Mouse (Mus musculus) liver (tissue): ENCODE data around the gene Best1.
A peak's percentile ranks its signal among the peaks of the same experiment; 100 is the strongest.

Experiments used
- DNase-seq: peaks from one replicate; pipeline ENCODE4 v3.0.0-alpha.2; 2020; ENCODE audit warnings: mixed read lengths

Gene Best1

GRCm38 (mm10) chr19:10001206-10001969, at the start of gene Best1, which contains the start of gene Rab3il1:
Gene Best1, minus strand, starts transcription at chr19:10001633.
Gene Rab3il1, plus strand, starts transcription at chr19:10001669.
- no peak for DNase-seq

- DNase-seq, result no peak
Measured at GRCm38 (mm10) chr19:10050438-10050837, 49.0 kb upstream of the Best1 start.

GRCm38 (mm10) chr19:10049533-10049932, 48.1 kb upstream of the Best1 start:
- DNase-seq, result no peak

- DNase-seq, result no peak
Measured at GRCm38 (mm10) chr19:10046983-10047382, 45.5 kb upstream of the Best1 start.

DNA sequence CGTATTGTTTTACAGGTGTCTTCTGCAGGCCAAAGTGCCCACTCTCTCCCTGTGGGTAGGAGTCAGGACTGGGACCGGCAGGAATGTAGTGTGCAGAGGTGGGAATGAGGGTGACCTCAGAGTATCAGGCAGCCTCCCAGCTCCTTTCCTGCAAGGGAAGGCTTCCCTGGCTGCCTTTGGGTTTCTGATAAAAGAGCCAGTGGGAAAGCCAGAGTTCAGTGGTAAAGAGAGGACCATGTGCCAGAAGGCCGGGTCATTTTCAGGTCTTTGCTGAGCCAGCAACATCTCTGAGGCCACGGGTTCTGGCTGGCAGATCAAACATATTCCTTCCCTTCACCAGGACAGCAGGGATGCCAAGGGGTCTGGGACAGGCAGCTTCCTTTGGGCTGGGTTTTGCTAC, 44.9 kb upstream of the Best1 start:
- no peak for DNase-seq

DNA sequence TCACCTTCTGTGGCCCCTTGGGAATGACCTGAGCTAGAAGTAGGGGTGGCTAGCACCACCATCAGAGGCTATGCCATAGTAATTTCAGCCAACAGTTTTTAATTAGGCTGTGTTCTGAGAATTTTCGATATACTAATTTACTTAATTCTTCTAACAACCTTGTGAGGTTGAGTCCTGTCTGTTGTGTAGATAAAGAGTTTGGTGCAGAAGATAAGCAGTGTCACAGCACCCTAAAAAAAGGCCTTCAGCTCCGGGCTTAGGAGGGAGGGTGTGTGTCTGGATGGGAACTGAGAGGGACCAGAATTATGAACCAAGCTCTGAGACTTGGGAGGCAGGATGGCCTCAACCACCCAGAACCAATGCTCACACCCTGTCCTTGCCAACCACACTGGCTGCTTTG, 44.3 kb upstream of the Best1 start:
- DNase-seq, result no peak

- no peak for DNase-seq
Measured at GRCm38 (mm10) chr19:10043643-10044042, 42.2 kb upstream of the Best1 start.

GRCm38 (mm10) chr19:10042816-10043215, 41.4 kb upstream of the Best1 start:
- no peak for DNase-seq

DNA sequence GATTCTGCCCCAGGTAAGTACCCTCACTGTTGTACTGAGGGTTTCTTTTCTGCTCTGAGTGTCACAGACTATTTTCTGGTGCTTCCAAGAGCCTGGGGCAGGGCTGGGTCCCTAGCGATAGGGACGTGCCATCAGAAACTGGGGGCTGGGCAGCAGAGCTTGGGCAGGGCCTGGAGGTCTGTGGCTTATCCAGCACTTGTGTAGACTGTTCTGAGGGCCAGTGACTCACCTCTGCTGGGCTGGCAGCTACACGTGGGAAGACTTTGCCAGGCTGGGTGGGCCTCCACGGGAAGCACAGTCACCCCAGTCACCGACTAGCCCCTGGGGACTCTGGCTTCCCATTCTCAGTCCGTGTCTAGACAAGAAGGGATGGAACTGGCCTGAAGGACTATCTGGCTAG, 40.8 kb upstream of the Best1 start:
- DNase-seq, result no peak

GRCm38 (mm10) chr19:10041388-10042148, 40.1 kb upstream of the Best1 start, which contains the start of gene Fads3:
Gene Fads3, plus strand, starts transcription at chr19:10041569.
- DNase-seq, result peak; percentile 85

DNA sequence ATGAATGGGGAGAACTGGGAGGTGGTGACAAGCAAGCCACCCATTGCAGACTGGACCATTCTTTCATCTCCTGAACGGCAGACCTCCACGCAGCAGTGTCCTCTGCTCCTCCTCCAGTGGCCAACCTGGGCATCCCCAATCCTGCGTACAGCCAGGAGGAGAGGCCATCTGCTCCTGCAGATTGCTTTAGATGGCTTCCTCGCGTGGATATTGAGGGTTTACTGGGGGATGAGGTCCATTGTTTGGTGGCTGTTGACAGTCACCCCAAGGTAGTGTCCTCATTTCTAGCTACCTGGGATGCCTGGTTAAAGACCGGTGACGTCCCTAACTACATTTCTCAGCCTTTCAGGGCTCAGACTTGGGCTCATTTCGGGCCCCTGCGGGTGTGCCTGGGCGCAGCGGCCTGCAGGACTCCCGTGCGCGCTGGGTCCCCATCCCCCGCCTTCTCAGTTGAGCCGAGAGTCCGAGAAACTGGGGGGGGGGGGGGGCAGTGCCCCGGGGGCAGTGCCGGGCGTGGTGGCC, 39.5 kb upstream of the Best1 start:
- DNase-seq, result no peak

DNA sequence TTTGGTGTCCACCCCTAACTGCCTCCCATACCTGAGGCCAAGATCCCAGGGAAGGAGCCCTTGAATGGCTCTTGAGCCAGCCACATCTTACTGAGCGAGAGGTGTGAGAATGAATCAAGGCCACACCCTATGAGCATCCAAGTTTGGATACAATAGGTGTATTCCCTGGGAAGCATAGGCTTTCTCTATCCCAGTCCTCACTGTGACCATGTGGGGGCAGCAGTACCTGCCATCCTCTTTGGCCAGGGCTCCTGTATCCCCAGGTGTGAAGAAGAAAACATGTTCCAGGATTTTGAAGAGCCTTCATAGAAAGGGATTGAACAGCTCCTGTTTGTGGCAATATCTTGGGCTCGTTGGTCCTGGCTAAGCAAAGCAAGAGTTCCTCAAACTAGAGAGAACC, 38.2 kb upstream of the Best1 start:
- no peak for DNase-seq

GRCm38 (mm10) chr19:10038910-10039309, 37.5 kb upstream of the Best1 start:
- DNase-seq, result peak; percentile 49

- DNase-seq, result no peak
Measured at GRCm38 (mm10) chr19:10038364-10038763, 36.9 kb upstream of the Best1 start.

DNA sequence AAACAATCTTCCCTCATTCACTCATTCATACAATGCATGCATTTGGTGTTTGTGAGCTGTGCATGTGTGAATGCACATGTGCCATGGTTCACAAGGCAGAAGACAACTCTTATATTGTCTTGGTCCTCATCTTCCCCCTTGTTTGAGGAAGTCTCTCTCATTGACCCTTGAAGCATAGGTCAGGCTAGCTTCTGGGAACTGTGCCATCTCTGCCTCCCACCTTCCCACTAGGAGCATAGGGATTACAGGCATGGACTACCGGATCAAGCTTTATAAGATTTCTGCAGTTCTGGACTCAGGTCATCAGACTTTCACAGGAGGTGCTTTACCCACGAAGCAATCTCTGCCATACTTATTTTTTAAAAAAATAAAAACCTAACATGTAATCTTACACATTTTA, 36.1 kb upstream of the Best1 start:
- DNase-seq, result no peak

- DNase-seq, result peak; percentile 83
Measured at GRCm38 (mm10) chr19:10034785-10035447, 33.5 kb upstream of the Best1 start.

DNA sequence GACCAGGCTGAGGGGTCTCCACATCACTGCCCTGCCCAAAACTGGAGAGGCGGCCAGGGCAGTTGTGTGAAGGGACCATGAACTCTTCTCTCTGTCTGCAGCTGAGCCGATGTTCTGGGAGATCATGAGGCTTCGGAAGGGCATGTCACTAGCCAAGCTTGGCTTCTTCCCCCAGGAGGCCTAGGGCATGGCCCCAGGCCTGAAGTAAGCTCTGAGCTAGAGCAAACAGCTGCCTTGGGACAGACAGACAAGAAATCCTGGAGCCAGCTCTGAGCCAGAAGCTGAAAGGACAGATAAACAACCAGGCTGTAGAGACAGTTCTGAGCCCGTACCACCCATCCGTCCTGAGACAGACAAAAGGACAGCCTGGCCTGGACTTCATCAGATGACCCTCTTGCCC, 32.9 kb upstream of the Best1 start:
- DNase-seq, result no peak

DNA sequence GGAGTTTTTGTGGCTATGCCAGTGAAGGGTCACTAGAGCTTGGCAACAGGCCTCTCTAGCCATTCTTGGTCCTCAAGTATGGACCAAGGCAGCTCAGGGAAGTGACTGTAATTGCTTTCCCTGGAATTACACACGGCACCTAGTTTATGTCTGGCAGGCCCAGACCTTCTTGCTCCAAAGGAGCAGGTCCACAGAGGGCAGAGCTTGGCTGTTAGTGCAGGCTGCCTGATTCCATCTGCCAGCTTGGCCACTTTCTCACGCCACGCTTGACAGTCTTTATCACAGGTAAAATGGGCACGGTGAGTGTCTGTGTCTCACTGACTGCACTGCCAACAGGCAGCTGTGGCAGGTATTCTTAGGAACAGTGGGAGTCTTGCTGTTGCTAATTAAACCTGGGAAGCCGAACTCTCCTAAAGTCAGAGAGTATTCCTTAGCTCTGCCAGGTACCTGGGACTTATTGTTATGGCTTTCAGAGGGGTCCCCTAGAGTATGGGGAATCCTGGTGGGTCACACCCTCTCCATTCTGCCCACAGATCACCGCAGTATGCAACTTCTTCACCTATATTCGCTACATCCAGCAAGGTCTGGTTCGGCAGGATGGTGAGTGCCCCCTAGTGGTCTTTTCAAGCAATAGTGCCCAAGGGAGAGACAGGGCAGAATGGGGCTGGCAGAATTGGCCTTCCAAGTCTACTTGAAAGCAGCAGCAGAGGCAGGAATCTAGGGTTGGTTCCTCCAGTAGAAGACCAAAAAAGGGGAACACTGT, 32.0 kb upstream of the Best1 start:
- DNase-seq, result peak; percentile 68

DNA sequence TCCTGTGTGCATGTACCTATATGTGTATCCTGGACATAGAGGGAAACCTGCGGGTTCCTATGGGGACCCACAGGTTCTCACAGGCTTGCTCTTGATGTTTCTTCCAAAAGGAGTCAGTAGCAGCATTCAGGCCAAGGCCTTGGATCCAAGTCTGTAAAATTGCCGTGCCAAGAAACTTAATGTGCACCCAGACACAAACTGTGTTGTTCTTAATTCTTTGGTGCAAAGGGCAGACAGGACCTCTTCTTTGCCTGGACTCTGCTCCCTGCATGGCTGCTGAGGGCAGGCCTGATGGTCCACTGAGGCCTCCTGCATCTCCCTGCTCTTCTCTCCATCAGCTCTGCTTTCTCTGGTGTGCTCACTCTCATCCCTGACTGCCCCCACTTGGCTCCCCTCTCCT, 28.3 kb upstream of the Best1 start:
- no peak for DNase-seq

DNA sequence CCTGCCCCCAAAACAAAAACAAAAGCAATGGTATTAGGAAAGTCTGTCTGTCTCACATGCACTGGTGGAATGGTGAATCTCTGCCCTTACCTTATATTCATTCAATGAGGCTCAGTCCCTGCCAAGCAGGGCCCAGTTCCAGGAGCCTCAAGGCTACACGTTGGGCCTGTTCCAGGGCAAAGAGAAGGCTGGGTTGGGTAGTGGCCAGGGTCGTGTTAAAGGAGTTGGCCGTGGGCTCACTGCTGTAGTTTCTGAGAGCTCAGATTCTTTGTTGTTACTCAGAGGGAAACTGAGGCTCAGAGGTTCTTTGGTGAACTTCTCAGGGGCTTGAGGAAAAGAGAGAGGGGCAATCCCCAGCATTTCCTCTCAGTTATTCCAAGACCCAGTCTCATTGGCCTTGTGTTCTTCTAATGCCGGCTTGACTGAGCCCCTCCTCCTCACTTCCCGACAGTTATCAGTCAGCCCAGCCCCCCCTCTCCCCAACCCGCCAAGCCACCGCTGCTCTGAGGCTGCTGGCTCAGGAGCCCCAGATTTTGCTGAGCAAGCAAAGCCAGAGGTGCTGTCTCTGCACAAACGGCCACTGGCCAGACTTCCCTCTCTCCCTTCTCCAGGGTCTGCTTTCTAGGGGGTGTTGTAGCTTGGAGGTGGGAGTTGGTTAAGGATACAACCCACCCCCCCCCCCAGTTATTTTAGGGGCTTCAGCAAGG, 23.9 kb upstream of the Best1 start:
- DNase-seq, result peak; percentile 72

DNA sequence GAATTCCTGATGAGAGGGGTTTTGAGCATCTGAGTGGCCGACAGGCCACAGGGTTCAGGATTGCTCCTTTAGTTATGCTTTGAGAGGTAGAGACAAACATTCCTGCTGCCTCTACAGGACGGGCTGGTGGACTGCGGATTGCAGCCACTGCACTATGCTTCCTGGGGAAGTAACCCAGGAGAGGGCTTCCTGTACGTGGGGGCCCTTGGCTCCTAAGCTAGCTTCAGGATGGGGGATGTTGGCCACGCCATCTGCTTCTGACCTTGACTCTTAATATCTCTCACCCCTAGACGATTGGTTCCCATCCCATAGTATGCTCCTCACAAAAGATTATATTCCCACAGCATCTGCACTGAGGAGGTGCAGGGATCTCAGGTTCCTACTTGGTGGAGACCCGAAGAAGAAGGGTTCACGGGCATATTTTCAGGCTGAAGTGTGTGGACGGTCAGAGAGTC, 21.9 kb upstream of the Best1 start:
- DNase-seq, result no peak
